Mouse (Mus musculus) cerebellum, postnatal 25 days (tissue): ENCODE measurements around the gene Bcl2l15.
"Not testable (repeated sequence)": the region's sequence is repeated elsewhere in the genome, so short reads cannot be mapped to it uniquely, and the experiment has no call there.

Experiments used
- DNase-seq, 2 experiments: peaks; one replicate each; pipeline ENCODE4 v3.0.0; 2021; ENCODE audit warnings: mixed read lengths in 2 of 2

Bcl2l15 gene

GRCm38 (mm10) chr3:103831146-103831545 is 1.3 kb upstream of the Bcl2l15 start:
- peak; percentile 39 to 69 for DNase-seq

- DNase-seq = no peak
Measured at GRCm38 (mm10) chr3:103834001-103834400, 1.6 kb downstream of the Bcl2l15 start.

GRCm38 (mm10) chr3:103835272-103835950 is 3.0 kb downstream of the Bcl2l15 start:
- no peak for DNase-seq

- peak; percentile 68 to 69 for DNase-seq
Measured at GRCm38 (mm10) chr3:103835951-103836310, 3.5 kb downstream of the Bcl2l15 start.

GRCm38 (mm10) chr3:103836453-103836852 is 4.1 kb downstream of the Bcl2l15 start:
- DNase-seq = no peak

GRCm38 (mm10) chr3:103839711-103840110 is 7.3 kb downstream of the Bcl2l15 start:
- no peak for DNase-seq

GRCm38 (mm10) chr3:103840195-103840594 is 7.8 kb downstream of the Bcl2l15 start:
- not testable (repeated sequence) for DNase-seq

GRCm38 (mm10) chr3:103840946-103841345 is 8.5 kb downstream of the Bcl2l15 start:
- DNase-seq = not testable (repeated sequence)

- peak; percentile 89 to 90 for DNase-seq
Measured at GRCm38 (mm10) chr3:103850644-103851363, 18.4 kb downstream of the Bcl2l15 start.

- DNase-seq = peak in 1 of 2 experiments; percentile 61
Measured at GRCm38 (mm10) chr3:103851481-103851880, 19.1 kb downstream of the Bcl2l15 start.

GRCm38 (mm10) chr3:103851882-103852281 is 19.5 kb downstream of the Bcl2l15 start:
- peak; percentile 66 to 73 for DNase-seq

- DNase-seq = peak; percentile 78 to 92
Measured at GRCm38 (mm10) chr3:103852565-103853299, 20.3 kb downstream of the Bcl2l15 start.

- DNase-seq = peak; percentile 71 to 76
Measured at GRCm38 (mm10) chr3:103853804-103854203, 21.4 kb downstream of the Bcl2l15 start.

- peak; percentile 52 to 59 for DNase-seq
Measured at GRCm38 (mm10) chr3:103857036-103857805, 24.8 kb downstream of the Bcl2l15 start.

- DNase-seq = no peak
Measured at GRCm38 (mm10) chr3:103857977-103858563, 25.7 kb downstream of the Bcl2l15 start.

- DNase-seq = peak in 1 of 2 experiments; percentile 20
Measured at GRCm38 (mm10) chr3:103858881-103859801, 26.7 kb downstream of the Bcl2l15 start, which contains the start of gene Ptpn22. Gene Ptpn22, plus strand, starts transcription at chr3:103859795.

GRCm38 (mm10) chr3:103859851-103860391 is 27.5 kb downstream of the Bcl2l15 start:
- peak in 1 of 2 experiments; percentile 12 for DNase-seq

GRCm38 (mm10) chr3:103862721-103863220 is 30.4 kb downstream of the Bcl2l15 start:
- no peak for DNase-seq

GRCm38 (mm10) chr3:103864200-103864599 is 31.8 kb downstream of the Bcl2l15 start:
- DNase-seq = no peak

- DNase-seq = no peak
Measured at GRCm38 (mm10) chr3:103867424-103867971, 35.1 kb downstream of the Bcl2l15 start.
